Mouse (Mus musculus): ENCODE measurements around the gene Phf12.

Gene Phf12

DNA sequence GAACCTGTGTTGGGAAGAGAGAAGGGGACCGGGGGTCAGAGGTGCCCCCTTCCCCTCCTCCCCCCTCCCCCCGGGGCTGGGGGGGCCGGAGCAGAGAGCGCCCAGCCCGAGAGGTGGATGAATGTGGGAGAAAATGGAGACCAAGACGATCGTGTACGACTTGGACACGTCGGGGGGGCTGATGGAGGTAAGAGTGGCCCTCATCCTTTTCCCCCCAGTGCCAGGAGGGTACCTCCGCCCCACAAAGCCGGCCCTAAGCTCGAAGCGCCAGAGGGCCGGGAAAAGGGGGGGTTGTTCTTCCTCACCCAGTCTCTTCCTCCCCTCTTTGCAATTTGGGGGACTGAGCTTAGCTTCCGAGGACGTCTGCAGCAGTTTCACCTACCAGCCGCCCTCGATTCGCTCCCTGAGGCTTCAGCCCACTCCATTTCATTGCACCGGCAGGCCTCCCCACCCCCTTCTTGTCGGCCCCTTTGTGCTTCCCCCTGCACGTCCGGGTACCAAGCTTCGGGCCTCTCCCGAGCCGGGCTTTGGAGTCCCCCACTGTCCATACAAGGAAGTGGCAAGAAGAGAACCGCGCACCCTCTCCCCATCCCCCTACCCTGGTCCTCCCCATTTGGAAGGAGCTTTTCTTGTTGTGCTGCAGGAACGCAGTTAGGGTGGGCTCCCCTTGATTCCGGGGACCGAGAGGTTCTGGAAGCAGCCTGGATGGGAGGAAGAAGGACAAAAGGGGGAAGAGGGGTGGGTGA, 810 bp downstream of the Phf12 start:
- CTCF ChIA-PET = interaction anchor here in 3 of 4 experiments (0.6 to 4.2 kb wide), 11 partner anchors 10 to 516 kb away, joined by 3 to 23 read pairs (median 7); partner anchors contain the start of gene Flot2 (in 1 of the 3)
- POLR2A ChIA-PET = interaction anchor here in 3 of 4 experiments (0.5 to 5.0 kb wide), 55 partner anchors 10 to 379 kb away, joined by 3 to 106 read pairs (median 5); partner anchors contain the start of genes Nek8 (in 3 of the 3), Tlcd1 (in 3 of the 3), Rpl23a (in 2 of the 3) and Eral1 (in 1 of the 3)

DNA sequence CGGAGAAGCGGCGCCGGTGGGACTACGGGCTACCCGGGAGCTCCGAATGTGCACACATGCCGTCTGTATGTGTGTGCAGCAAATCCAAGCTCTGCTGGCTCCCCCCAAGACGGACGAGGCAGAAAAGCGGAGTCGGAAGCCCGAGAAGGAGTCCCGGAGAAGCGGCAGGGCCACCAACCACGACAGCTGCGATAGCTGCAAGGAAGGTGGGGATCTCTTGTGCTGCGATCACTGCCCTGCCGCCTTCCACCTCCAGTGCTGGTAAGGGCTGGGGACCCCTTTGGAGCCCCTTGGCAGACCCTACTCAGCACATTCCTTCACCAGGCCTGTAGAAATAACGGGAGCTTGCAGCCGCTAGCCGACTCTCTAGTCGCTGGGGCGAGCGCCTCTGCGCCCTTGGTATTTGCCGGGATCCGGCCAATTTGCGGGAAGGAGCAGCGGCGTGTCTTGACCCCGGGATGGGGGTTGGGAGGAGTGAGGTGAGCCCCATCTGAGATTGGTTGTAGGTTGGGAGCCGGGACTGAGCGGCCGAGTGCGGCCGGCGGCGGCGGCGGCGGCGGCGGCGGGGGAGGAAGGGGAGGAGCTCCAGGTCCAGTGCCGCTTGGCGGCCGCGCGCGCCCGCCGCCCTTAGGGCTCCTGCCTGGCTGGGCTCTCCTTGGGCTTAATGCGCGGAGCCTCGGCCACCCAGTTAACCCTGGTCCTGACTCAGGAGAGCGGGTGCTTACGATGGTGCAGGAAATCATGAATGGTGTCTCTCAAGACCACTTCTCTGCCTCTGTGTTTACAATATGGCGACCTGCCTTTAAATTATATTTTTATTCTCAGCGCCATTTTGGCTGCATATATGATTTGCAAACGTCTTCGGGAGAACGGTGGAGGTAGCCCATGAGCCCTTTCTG, 1.6 kb downstream of the Phf12 start:
- CTCF ChIA-PET = interaction anchor here (0.6 to 4.2 kb wide), 21 partner anchors 10 to 517 kb away, joined by 3 to 23 read pairs (median 3); partner anchors contain the start of genes Flot2 (in 1 of the 4), Nek8 (in 1 of the 4) and Tlcd1 (in 1 of the 4)
- POLR2A ChIA-PET = interaction anchor here in 3 of 4 experiments (0.5 to 5.0 kb wide), 75 partner anchors 10 to 379 kb away, joined by 3 to 106 read pairs (median 4); partner anchors contain the start of genes Nek8 (in 3 of the 3), Tlcd1 (in 3 of the 3), Eral1 (in 2 of the 3) and Rpl23a (in 2 of the 3)

DNA sequence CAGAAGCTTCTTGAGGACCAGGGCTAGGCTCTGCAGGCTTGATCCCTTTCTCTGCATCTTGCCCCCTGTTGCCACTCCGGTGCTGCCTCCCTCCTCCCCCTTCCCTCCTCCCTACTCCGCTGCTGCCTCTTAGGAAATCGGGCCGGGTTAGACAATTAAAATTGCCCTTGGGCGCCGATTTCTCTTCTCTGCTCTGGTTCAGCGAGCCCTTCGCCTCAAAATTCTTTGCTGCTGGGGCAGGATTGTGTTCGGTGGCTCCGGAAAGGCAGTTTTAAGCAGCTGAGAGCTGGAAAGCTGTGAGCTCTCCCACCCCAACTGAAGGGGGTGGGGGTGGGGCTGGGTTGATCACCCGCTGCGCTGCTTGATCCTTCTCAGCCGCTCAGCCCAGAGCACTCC, 2.3 kb downstream of the Phf12 start:
- CTCF ChIA-PET = interaction anchor here (0.6 to 4.2 kb wide), 20 partner anchors 9 to 1391 kb away, joined by 3 to 23 read pairs (median 4); partner anchors contain the start of genes Nek8 (in 1 of the 4) and Tlcd1 (in 1 of the 4)
- POLR2A ChIA-PET = interaction anchor here in 3 of 4 experiments (0.6 to 5.0 kb wide), 53 partner anchors 9 to 538 kb away, joined by 3 to 106 read pairs (median 5); partner anchors contain the start of genes Eral1 (in 3 of the 3), Nek8 (in 3 of the 3), Tlcd1 (in 3 of the 3) and Rpl23a (in 2 of the 3)

GRCm38 (mm10) chr11:77985541-77986065, 3.0 kb downstream of the Phf12 start:
- ChIA-PET CTCF (interaction anchor here (0.7 to 4.2 kb wide), 6 partner anchors 34 to 1391 kb away, joined by 3 to 23 read pairs (median 8); partner anchors contain the start of gene Flot2 (in 1 of the 4)), POLR2A (interaction anchor here in 3 of 4 experiments (0.7 to 5.0 kb wide), 20 partner anchors 8 to 539 kb away, joined by 3 to 106 read pairs (median 6); partner anchors contain the start of genes Eral1 (in 2 of the 3), Rpl23a (in 2 of the 3), Fam222b (in 1 of the 3) and Nek8 (in 1 of the 3))

GRCm38 (mm10) chr11:77989071-77989690, 6.6 kb downstream of the Phf12 start:
- ChIA-PET CTCF (no interaction called here), POLR2A (interaction anchor here in 2 of 4 experiments (1.3 to 2.0 kb wide), 7 partner anchors 8 to 194 kb away, joined by 3 to 7 read pairs (median 4); partner anchors contain the start of gene Rpl23a (in 1 of the 2))

- POLR2A ChIA-PET = interaction anchor here in 2 of 4 experiments (0.9 to 5.5 kb wide), 7 partner anchors 9 to 188 kb away, joined by 3 to 45 read pairs (median 4); partner anchors contain the start of genes Phf12 (in 2 of the 2) and Rpl23a (in 1 of the 2)
Measured at GRCm38 (mm10) chr11:77995556-77995955, 13.0 kb downstream of the Phf12 start.

GRCm38 (mm10) chr11:78006446-78006845, 23.9 kb downstream of the Phf12 start:
- ChIA-PET POLR2A (interaction anchor here in 3 of 4 experiments (0.7 to 2.8 kb wide), 9 partner anchors 11 to 177 kb away, joined by 3 to 9 read pairs (median 3); partner anchors contain the start of genes Flot2 (in 1 of the 3) and Rpl23a (in 1 of the 3)), CTCF (interaction anchor here in 3 of 4 experiments (0.9 to 5.5 kb wide), 8 partner anchors 13 to 97 kb away, joined by 3 to 30 read pairs (median 6); no protein-coding TSS in a partner anchor)

More at GRCm38 (mm10) chr11:77995556-77995955, 13.0 kb downstream of the Phf12 start:
- CTCF ChIA-PET = no interaction called here

GRCm38 (mm10) chr11:78019676-78020075, 37.1 kb downstream of the Phf12 start:
- ChIA-PET CTCF (interaction anchor here (0.5 to 2.8 kb wide), 98 partner anchors 8 to 552 kb away, joined by 3 to 30 read pairs (median 4); partner anchors contain the start of genes Dhrs13 (in 3 of the 4), Flot2 (in 3 of the 4), Nek8 (in 3 of the 4) and Tlcd1 (in 3 of the 4)), POLR2A (interaction anchor here (0.5 to 2.4 kb wide), 42 partner anchors 8 to 459 kb away, joined by 3 to 14 read pairs (median 4); partner anchors contain the start of genes Dhrs13 (in 2 of the 4), Eral1 (in 2 of the 4), Flot2 (in 2 of the 4) and Nek8 (in 2 of the 4))

GRCm38 (mm10) chr11:78023607-78024006, 41.1 kb downstream of the Phf12 start:
- CTCF ChIA-PET = interaction anchor here in 3 of 4 experiments (0.6 to 1.7 kb wide), 11 partner anchors 9 to 197 kb away, joined by 3 to 16 read pairs (median 4); partner anchors contain the start of genes Nek8 (in 1 of the 3) and Tlcd1 (in 1 of the 3)

GRCm38 (mm10) chr11:78029240-78029639, 46.7 kb downstream of the Phf12 start:
- CTCF ChIA-PET = interaction anchor here in 2 of 4 experiments (0.5 to 2.1 kb wide), 4 partner anchors 9 to 11 kb away, joined by 3 to 17 read pairs (median 5); partner anchors contain the start of gene Flot2 (in 1 of the 2)
- POLR2A ChIA-PET = interaction anchor here in 2 of 4 experiments (0.7 to 1.7 kb wide), 6 partner anchors 9 to 154 kb away, joined by 3 to 9 read pairs (median 5); partner anchors contain the start of genes Flot2 (in 1 of the 2) and Rpl23a (in 1 of the 2)

More at GRCm38 (mm10) chr11:78023607-78024006, 41.1 kb downstream of the Phf12 start:
- POLR2A ChIA-PET = interaction anchor here in 2 of 4 experiments (0.8 to 2.5 kb wide), 6 partner anchors 10 to 56 kb away, joined by 3 to 11 read pairs (median 4); partner anchors contain the start of genes Eral1 (in 1 of the 2) and Phf12 (in 1 of the 2)

DNA sequence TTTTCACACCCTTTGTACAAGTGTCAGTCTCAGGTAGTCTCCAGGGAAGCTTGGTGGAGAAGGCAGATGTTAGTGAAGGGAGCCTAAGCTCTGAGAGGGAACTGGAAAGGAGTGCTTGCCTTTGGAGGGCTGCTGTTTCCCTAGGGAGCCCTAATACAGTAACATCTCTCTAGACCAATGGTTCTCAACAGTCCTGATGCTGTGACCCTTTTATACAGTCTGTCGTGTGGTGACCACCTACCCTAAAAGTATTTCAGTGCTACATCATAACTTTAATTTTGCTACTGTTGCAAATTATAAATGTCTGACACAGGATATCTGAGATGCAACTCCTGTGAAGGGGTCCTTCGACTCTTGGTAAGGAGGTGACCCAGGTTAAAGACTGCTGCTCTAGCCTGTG, 48.0 kb downstream of the Phf12 start:
- POLR2A ChIA-PET = interaction anchor here in 1 of 4 experiments (0.6 kb wide), 2 partner anchors 300 to 1815 kb away, joined by 3 read pairs; no protein-coding TSS in a partner anchor
- CTCF ChIA-PET = interaction anchor here (0.5 to 1.5 kb wide), 4 partner anchors 11 to 204 kb away, joined by 5 to 8 read pairs (median 6); no protein-coding TSS in a partner anchor

GRCm38 (mm10) chr11:78031389-78031788, 48.8 kb downstream of the Phf12 start:
- POLR2A ChIA-PET = no interaction called here
- CTCF ChIA-PET = interaction anchor here in 3 of 4 experiments (0.6 to 1.5 kb wide), 3 partner anchors 12 to 205 kb away, joined by 5 to 8 read pairs (median 6); no protein-coding TSS in a partner anchor

DNA sequence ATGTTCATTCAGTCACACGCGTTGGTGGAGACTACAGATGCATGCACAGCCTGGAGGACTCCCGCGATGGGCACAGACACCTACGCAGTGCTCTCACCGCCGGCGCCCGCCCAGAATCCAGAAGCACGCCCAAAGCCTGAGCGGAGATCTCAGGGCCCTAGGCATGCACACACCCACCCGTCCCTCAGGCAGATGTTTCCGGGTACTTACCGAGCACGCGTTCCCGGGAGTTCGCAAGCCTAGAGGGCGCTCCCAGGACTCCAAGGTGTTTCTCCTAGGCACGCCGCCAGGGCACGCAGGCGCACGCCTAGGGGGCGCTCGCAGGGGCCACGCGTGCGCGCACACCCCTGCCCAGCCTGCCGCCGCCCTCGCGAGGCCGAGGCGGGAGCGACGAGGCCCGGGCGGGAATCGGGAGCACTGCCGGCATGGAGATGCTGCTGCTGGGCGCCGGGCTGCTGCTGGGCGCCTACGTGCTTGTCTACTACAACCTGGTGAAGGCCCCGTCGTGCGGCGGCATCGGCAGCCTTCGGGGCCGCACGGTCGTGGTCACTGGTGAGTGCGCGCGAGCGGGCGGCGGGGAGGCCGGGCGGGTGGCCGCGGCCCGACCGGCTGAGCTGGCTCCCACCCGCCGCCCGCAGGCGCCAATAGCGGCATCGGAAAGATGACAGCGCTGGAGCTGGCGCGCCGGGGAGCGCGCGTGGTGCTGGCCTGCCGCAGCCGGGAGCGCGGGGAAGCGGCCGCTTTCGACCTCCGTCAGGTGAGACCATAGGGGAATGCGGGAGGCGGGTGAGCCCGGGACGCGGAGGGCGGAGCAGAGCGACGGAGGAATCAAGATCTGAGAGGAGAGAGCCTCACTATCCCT, 49.6 kb downstream of the Phf12 start, which contains the start of gene Dhrs13:
TSS of gene Dhrs13 (plus strand) at position 334 of the 862 bp plus-strand sequence.
- CTCF ChIA-PET = interaction anchor here in 3 of 4 experiments (0.6 to 3.3 kb wide), 25 partner anchors 9 to 522 kb away, joined by 3 to 18 read pairs (median 4); partner anchors contain the start of genes Eral1 (in 1 of the 3), Fam222b (in 1 of the 3), Nek8 (in 1 of the 3) and Phf12 (in 1 of the 3)
- POLR2A ChIA-PET = interaction anchor here in 3 of 4 experiments (0.5 to 2.3 kb wide), 22 partner anchors 9 to 422 kb away, joined by 3 to 17 read pairs (median 4); partner anchors contain the start of genes Eral1 (in 1 of the 3), Phf12 (in 1 of the 3) and Rpl23a (in 1 of the 3)

GRCm38 (mm10) chr11:78032809-78033195, 50.2 kb downstream of the Phf12 start:
- POLR2A ChIA-PET = interaction anchor here in 3 of 4 experiments (0.5 to 2.3 kb wide), 29 partner anchors 9 to 422 kb away, joined by 3 to 17 read pairs (median 4); partner anchors contain the start of genes Rpl23a (in 2 of the 3), Eral1 (in 1 of the 3) and Phf12 (in 1 of the 3)
- CTCF ChIA-PET = interaction anchor here (0.6 to 3.3 kb wide), 26 partner anchors 10 to 523 kb away, joined by 3 to 18 read pairs (median 4); partner anchors contain the start of genes Eral1 (in 1 of the 4), Fam222b (in 1 of the 4), Nek8 (in 1 of the 4) and Phf12 (in 1 of the 4)
